8 mouse cellular contexts compared by ENCODE assay signal in the genomic region with DNA sequence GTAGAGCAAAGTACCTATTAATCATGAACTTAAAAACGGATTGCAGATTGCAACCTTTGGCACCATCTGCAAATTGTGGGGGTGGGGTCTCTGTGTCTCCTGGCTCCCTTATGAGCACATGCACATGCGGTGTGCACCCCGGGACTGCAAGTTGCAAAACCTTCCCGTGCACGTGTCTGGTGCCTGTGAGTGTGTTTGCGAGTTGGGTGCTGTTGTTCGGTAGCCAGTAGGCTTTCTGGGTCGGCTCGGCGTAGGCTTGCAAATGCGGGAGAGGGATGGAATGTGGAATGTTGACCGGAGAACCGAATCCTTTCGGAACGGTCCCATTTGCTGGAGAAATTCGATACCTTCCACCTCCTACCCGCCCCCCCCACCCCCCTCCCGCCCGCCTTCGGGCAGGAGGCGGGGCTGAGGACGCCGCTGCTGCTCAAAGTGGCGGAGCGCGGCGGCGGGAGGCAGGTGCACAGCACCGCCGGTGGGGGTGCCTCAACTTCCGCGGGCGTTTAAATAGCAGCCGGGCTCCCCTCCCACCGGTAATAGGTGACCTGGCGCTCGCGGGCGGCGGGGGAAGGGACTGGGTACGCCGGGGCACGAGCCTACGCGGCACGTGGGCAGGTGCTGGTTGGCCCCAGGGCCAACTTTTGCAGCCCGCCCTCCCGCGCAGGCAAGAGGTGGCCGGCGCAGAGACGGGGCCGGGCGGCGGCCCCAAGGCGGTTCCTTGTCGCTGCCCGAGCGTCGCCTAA. TPM values are rescaled to one million over a fixed set of nuclear protein-coding genes. Genes with fewer than 3 reads are reported as not detected.
DNase-seq lines count a peak whose midpoint lies in the region; ATAC-seq lines count a peak whose summit lies in the region.

No protein-coding gene starts in this region.

- peak; percentile 87 for DNase-seq in R1 (ENCODE audit: low read depth, low spot score)
- DNase-seq in cerebellum, postnatal 14 days = peak; percentile 70 to 72
- peak; percentile 70 to 73 for DNase-seq in frontal cortex, postnatal 10 days (ENCODE audit: low spot score in 2 of 2)
- DNase-seq in layer of hippocampus, postnatal 14 days (ENCODE audit: low spot score in 2 of 2) = peak; percentile 57 to 59
- peak; percentile 68 for DNase-seq in lung, postnatal 14 days
- DNase-seq in ovary, postnatal 36 days (ENCODE audit: low spot score) = peak; percentile 80
- DNase-seq in thymus, postnatal 14 days = peak; percentile 92

- no peaks in the 10 kb centered on the region for H3K27me3 ChIP-seq in hindbrain, embryonic 12.5 days

- H3K27ac ChIP-seq in hindbrain, embryonic 12.5 days = peak overlapping the region; percentile 98

- H3K4me1 ChIP-seq in hindbrain, embryonic 12.5 days = peaks cover 13% of the 10 kb centered on the region

- H3K9me3 ChIP-seq in hindbrain, embryonic 12.5 days (replicated peaks) = no peaks in the 10 kb centered on the region

- H3K4me3 ChIP-seq in hindbrain, embryonic 12.5 days = peak overlapping the region; percentile 84

- H3K36me3 ChIP-seq in hindbrain, embryonic 12.5 days = no peaks in the 10 kb centered on the region

- peak; percentile 41 for ATAC-seq in hindbrain, embryonic 12.5 days (ENCODE audit: low FRiP score)

- H3K9ac ChIP-seq in hindbrain, embryonic 12.5 days = peak overlapping the region; percentile 84

- WGBS in hindbrain, embryonic 12.5 days = under 1% methylated on average over 56 of the region's 60 CpGs

- H3K4me2 ChIP-seq in hindbrain, embryonic 12.5 days (replicated peaks) = peak overlapping the region; percentile 81

RNA-seq across cellular contexts. Expression of a gene that starts 9.1 kb away (rescaled TPM):
- polyA plus RNA-seq in hindbrain, embryonic 12.5 days (2016; fragmentation: Nextera tagmentation; extraction: Ambion mirVana) = 14.7 and 16.0 TPM in 2 replicates
- 10 to 100 TPM; 20.0 to 21.0 TPM for total RNA-seq in layer of hippocampus, postnatal 14 days (2021)

Comparison
In these comparisons a context has a peak if more than half of its experiments do, and no peak if none do; other contexts are left out.
1. Peak in every context shown above with its lines: DNase-seq, ATAC-seq, H3K4me3 ChIP-seq and H3K27ac ChIP-seq.